Mouse (Mus musculus) large intestine, adult 2 months (tissue): ENCODE results near the gene Gatad2b. TPM values are rescaled to one million over a fixed set of nuclear protein-coding genes. Genes with fewer than 3 reads are reported as not detected.
"Not testable (repeated sequence)": the region's sequence is repeated elsewhere in the genome, so short reads cannot be mapped to it uniquely, and the experiment has no call there.

Experiments
- DNase-seq: peaks from one replicate; pipeline ENCODE4 v3.0.0-alpha.2; 2012; ENCODE audit warnings: low read depth, low spot score
- WGBS: fragments of 180-500 bp; shearing (Covaris S2); methylation state at CpG from one replicate; pipeline ENCODE4 v1.1.7; 2018; 5-methylcytosine and 5-hydroxymethylcytosine counted together
- polyA plus RNA-seq: library from polyadenylated mRNA; depleted of rRNA; stranded (reverse); fragments of >200 nt; gene quantifications from 2 replicates; pipeline ENCODE4 v1.2.3, GENCODE M21; 2012

Gene Gatad2b
- polyA plus RNA-seq, 1 experiment, result 7.7 TPM

DNA sequence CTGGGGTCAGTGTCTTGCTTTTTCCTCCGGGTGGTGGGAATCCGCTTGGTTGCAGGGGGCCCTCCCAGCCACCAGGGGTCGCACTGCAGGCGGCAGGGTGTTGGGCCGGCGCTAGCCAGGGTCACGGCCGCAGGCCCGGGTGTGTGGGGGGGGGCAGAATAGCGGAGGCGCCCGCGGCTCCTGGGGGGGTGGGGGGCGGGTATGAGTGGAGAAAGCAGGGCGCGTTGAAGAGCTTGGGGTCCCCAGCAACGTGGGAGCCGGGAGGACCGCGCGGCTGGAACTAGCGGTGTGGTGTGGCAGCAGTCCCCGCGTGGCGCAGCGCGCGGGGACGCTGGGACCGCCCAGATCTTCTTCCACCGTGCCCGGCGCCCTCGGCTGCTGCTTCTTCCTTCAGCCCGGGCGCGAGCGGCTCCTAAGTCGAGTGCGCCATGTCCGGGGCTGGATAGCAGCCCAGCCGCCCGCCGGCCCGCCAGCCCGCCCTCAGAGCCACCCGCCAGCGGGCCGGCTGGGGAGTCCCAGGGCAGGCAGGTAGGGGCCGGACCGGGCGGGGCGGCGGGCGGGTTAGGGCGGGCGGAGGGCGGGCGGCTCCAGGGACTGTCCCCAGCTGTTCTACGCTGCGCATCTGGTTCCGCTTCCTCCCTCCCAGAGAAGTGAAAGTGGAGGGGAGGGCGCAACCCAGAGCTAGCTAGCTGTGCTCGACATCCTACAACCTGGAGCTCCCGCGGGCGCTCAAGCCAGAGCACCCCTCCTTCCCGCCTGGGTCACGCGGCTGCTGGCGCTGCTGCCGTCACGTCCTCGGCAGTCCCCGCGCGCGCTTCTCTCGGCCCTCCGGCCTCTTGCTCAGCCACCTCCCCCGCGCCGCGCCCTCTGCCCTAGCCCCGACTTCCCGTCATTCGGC, 27.7 kb upstream of the Gatad2b start, which contains the start of gene Dennd4b:
Gene Dennd4b (plus strand): TSS at position 152 of the 898 bp plus-strand sequence.
- no peak for DNase-seq
- WGBS, result 1% methylated on average over 79 of the region's 87 CpGs

DNA sequence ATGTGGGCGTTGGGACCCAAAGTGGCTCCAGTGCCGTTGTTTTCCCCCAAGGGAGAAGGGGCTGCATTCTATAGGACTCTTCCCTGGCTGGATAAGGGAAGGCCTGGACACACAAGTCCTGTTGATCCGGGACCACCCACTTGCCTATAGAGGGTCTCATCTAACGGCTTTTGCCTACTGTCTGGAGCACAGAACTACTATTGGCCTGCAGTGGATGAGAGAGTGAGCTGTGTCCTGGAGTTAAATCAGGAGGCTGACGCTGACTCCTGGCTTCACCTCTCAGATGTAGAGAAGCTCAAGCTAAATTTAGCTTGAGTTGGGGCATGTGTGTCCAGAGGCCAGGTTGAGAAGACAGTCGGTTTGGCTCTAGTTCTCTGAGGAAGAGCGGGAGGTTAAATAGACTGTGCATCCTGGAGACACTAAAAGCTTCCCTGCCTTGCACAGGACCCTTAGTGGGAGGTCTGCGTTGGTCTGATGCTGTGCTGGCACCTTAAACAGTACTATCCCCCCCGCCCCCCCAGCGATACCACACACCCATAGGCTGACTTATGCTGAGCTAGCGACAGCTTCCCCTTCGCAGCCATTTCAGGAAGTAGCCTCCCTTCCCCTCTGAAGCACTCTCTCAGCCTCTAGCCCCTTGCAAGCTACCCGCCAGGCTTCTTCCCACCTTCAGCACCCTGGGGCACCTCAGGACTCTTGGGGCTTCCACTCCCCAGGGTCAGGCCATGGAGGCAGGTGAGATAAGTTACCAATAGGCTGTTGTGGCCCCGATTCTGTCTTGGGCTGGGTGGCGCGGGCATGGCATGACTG, 26.8 kb upstream of the Gatad2b start:
- DNase-seq, result no peak
- WGBS, result 29% methylated on average over 16 of the region's 16 CpGs

DNA sequence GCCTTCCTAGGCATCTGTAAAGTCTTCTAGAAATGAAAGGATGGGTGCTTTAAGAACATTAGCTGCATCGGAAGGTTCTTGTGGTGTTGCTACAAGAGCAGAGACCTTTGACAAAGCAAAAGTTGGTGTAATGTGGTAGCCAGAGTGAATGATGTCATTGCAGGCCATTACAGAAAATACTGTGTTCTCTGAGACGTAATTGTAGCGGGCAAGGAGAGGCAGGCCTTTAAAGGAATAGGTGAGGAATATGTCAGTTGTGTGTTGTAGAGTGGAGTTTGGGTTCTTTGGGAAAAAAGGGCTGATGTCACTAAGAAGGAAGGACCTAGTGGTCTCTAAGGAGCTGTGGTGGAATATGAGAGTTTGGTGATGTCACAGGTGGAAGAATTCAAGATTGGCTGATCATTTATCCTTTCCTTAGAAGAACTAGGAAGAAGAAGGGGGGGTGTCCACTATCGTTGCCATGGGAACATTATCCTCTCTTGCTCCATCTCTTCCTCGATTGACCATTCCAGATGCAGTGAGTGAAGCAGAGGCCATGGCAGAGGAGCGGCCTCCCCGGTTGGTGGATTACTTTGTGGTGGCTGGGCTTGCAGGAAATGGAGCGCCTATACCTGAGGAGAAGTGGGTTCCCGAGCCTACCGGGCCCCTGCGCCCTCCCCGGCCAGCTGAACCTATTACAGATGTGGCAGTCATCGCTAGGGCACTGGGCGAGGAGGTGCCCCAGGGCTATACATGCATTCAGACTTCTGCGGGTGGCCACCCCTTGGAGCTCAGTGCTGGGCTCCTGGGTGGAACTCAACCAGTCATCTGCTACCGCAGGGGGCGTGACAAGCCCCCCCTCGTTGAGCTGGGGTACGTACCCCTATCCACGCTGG, 25.8 kb upstream of the Gatad2b start:
- WGBS, result 89% methylated on average over 20 of the region's 20 CpGs
- no peak for DNase-seq

DNA sequence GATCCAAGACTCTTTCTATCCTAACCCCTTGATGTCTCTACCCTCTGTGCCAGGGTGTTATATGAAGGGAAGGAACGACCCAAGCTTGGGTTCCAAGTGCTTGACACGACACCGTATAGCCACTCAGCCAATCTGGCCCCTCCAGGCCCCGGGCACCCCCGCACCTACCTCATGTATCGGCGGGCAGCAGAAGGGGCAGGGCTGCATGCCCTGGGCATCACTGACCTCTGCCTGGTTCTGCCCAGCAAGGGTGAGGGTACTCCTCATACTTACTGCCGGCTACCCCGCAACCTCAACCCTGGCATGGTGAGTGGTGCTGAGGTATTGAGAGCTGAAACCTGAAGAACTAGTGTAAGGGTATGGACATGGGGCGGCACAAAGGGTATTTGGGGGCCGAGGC, 24.8 kb upstream of the Gatad2b start:
- 95% methylated on average over 11 of the region's 11 CpGs for WGBS
- DNase-seq, result no peak

DNA sequence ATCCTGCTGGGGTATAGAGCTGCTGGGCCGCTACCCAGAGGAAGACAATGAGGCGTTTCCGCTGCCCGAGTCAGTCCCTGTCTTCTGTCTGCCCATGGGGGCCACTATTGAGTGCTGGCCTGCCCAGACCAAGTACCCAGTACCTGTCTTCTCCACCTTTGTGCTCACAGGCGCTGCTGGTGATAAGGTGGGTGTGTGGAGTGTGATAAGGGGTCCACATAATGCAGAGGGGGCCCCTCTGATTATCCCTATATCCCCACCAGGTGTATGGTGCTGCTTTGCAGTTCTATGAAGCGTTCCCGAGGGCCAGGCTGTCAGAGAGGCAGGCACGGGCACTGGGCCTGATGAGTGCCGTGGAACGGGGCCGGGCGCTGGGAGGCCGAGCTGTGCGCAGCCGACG, 24.0 kb upstream of the Gatad2b start:
- DNase-seq, result no peak
- WGBS, result 93% methylated on average over 16 of the region's 16 CpGs

DNA sequence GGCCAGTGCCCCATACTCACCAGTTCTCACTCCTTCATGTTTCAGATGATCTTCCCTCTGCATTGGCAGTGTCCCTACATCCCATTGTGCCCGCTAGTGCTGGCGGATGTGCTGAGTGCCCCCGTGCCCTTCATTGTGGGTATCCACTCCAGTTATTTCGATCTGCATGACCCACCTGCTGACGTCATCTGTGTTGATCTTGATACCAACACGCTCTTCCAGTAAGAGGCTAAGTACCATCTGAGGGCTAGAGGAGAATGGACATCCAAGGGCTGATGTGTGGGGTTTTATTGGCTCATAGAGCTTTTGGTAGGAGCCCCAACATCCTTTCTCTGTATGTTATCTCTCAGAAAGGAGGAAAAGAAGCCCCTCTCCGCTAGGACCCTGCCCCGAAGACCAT, 22.2 kb upstream of the Gatad2b start:
- WGBS, result 93% methylated on average over 8 of the region's 8 CpGs
- no peak for DNase-seq

DNA sequence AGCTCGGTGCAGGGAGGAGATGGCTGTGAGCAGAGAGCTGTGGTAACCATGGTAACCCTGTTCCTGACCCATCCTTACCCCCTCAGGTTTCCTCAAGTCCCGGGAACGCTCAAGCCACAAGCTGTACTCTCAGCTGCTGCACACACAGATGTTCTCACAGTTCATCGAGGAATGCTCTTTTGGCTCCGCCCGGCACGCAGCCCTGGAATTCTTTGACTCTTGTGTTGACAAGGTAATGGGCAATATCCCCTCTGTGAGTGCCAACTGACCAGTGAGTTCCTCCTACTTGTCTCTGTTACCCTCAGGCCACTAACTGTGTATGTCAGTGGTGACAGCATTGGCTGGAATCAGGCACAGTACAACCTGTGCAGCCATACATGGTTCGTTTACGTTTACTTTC, 20.8 kb upstream of the Gatad2b start:
- no peak for DNase-seq
- WGBS, result 69% methylated on average over 9 of the region's 9 CpGs

DNA sequence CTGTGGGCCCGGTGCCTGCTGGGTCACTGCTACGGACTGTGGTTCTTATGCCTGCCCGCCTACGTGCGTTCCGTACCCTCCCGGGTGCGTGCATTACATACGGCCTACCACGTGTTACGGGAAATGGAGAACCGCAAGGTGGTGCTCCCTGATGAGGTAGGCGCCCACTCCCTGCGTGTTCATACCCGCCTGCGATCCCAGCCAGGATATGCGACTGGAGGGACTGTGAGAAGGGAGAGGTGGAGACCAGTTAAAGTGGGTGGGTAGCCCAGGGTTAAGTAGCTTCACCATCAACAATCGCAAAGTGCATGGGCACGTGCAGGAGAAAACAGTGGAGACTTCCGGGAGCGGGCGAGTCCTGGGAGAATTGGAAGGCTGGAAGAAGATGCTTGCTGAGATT, 19.1 kb upstream of the Gatad2b start:
- no peak for DNase-seq
- whole genome bisulfite sequencing, result 92% methylated on average over 22 of the region's 22 CpGs

DNA sequence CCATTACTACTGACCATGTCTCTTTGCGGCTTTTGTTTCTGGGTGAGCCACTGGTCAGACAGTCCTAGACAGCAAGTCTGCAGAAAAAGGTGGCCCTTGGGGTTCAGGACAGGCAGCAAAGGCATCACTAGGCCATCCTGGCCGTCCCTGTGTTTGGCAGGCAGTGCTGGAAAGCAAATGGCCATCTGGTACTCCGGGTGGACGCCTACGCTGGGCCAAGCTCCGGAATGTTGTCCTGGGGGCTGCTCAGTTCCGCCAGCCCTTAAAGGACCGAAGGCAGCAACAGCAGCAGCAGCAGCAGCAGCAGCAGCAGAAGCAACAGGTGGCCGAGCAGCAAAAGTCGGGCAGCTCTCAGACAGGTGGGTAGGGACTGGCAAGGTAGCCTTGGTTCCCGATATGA, 17.7 kb upstream of the Gatad2b start:
- no peak for DNase-seq
- WGBS, result 93% methylated on average over 11 of the region's 11 CpGs

DNA sequence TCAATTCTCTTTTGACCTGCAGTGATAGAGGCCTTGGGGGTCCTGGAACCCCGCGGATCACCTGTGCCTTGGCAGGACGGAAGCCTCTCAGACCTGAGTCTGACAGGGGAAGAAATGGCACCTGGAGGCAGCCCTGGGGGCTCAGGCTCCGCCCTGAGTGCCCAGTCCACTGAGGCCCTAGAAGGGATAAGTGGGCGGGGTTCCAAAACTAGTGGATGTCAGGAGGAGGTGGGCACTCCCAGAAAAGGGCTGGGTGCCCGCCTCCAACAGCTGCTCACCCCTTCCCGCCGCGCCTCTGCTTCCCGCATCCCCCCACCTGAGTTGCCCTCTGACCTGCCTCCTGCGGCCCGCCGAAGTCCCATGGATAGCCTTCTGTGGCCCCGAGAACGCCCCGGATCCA, 16.1 kb upstream of the Gatad2b start:
- no peak for DNase-seq
- WGBS, result 74% methylated on average over 16 of the region's 16 CpGs

DNA sequence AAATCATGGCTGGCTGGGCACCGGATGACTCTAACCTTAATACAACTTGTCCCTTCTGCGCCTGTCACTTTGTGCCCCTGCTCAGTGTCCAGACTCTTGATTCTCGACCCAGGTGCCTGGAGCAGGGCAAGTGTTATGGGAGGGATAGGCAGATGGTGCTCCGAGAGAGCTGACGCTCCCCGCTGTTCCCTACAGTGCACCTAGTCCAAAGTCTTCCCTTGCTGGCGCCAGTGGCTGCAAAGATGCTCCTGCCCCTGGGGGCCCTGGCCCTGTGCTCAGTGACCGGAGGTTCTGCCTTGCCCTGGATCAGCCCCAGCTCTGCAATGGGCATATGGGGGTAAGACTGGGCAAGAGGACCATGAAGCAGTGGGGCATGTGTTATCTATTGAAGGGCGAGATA, 15.2 kb upstream of the Gatad2b start:
- DNase-seq, result no peak
- 88% methylated on average over 9 of the region's 9 CpGs for WGBS

DNA sequence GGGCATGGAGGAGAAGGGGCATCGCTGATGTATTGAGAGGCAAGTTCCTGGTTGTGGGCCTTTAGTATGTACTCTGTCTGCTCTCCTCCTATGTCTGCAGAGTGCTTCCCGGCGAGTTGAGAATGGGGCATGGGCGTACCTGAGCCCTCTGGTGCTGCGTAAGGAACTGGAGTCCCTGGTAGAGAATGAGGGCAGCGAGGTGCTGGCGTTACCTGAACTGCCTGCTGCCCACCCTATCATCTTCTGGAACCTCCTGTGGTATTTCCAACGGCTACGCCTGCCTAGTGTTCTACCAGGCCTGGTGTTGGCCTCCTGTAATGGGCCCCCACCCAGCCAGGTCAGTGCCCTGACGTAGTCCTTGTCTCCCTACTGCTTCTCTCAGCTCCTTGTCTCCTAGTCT, 14.8 kb upstream of the Gatad2b start:
- no peak for DNase-seq
- WGBS, result 94% methylated on average over 10 of the region's 10 CpGs

DNA sequence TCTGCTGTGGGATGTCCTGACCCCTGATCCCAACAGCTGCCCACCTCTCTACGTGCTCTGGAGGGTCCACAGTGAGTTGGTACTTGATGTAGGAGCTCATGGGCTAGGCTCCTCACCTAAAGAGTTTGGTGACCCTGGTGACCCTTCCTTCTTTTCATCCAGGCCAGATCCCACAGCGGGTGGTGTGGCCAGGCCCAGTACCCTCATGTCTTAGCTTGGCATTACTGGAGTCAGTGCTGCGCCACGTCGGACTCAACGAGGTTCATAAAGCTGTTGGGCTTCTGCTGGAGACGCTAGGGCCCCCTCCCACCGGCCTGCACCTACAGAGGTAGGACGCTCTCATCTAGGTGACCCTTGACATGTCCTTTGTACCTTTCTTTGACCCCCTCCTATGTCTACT, 13.8 kb upstream of the Gatad2b start:
- DNase-seq, result no peak
- WGBS, result 90% methylated on average over 9 of the region's 9 CpGs

DNA sequence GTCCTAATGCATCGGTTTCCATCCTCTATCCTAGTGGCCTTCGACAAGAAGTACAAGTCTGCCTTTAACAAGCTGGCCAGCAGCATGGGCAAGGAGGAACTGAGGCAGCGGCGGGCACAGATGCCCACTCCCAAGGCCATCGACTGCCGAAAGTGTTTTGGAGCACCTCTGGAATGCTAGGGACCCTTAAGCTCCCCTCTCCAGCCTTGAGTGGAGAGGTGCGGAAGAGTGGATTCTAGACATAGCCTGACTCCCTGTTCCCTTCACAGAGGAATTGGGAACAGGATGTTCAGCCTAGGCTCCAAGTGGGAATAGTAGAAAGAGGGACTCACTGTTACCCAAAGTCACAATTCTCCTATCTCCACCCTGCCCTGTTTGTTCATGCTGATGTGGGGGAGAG, 13.2 kb upstream of the Gatad2b start:
- no peak for DNase-seq
- WGBS, result 95% methylated on average over 7 of the region's 7 CpGs

DNA sequence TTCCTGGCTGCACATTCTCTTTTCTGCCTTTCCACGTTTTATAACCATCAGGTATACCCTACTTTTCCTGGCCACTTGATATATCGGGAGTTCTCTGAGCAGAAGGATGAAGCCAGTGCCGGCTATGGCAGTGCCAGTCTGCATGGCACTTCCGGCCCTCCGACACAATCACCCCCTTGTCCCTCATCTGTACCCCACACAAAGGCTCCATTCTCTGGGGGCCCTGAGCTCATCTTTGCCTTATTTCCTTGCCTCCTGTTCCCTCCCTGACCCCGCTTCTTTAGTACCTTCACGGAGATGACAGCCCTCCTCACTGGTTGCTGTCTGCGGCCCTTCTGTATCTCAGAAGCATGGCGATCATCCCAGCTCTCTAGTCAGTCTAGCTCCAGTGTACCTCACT, 12.3 kb upstream of the Gatad2b start:
- WGBS, result 93% methylated on average over 9 of the region's 9 CpGs
- DNase-seq, result no peak

DNA sequence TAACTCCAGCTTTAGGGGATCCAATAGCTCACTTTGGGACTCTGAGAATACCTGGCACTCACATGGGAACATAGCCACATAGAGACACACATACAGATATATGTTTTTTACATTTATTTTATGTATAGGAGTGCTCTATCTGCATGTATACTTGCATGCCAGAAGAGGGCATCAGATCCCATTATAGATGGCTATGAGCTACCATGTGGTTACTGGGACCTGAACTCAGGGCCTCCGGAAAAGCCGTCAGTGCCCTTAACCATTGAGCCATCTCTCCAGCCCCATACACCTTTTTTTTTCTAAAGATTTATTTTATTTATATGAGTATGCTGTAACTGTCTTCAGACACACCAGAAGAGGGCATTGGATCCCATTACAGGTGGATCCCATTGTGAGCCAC, 8.8 kb upstream of the Gatad2b start:
- WGBS, result 96% methylated on average over 2 of the region's 2 CpGs
- no peak for DNase-seq

DNA sequence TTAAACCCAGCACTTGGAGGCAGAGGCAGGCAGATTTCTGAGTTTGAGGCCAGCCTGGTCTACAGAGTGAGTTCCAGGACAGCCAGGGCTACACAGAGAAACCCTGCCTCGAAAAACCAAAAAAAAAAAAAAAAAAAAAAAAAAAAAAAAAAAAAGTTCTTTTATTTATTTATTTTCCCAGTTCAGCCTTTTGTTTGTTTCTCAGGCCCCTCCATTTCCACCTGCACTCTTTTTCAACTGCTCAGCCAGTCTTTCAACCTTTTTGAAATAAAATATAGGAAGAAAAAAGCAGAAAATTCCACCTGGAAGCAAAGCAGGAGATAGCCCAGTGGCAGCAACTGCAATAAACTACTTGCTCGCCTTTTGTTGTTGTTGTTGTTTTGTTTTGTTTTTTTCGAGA, 3.6 kb upstream of the Gatad2b start:
- DNase-seq, result not testable (repeated sequence)
- 56% methylated on average over 3 of the region's 3 CpGs for WGBS

DNA sequence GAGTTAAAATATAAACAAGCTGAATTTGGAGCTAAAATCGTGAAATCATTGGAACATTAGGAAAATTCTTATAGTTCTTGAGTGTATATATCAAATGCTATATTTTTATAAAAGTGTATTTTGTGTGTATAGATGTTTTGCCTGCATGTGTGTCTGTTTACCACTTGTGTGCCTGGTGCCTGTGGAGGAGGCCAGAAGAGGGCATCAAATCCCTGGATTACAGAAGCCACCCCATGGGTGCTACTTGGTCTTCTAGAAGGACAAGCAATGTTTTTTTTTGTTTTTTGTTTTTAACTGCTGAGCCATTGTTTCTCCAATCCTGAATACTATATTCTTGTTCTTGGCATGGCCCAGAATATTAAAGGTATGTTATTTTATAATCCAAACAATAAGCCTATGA, 2.4 kb upstream of the Gatad2b start:
- no peak for DNase-seq

DNA sequence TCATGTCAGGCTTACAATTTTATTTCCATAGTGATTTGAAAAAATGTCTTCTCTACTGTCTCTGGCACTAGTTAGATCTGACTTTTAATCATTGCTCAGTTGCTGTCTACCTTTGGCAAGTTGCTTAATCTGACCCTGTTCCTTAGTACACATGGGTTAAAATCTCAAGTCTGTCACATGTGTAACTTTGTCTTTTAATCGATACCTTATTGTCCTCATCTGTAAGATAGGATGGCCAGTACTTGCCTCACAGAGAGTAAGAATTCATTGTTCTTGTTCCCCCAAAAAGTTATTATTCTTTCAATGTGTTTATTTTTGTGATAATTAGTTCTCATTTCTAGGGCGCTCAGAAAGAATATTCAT, 1.0 kb upstream of the Gatad2b start:
- no peak for DNase-seq
- WGBS, result 12% methylated on average over 2 of the region's 2 CpGs

More for the DNA sequence above, 2.4 kb upstream of the Gatad2b start:
- WGBS, result 87% methylated on average over 1 of the region's 1 CpGs
